Mouse (Mus musculus): ENCODE results near the gene Necap1.
A peak's percentile ranks its signal among the peaks of the same experiment; 100 is the strongest.

Necap1 gene

DNA sequence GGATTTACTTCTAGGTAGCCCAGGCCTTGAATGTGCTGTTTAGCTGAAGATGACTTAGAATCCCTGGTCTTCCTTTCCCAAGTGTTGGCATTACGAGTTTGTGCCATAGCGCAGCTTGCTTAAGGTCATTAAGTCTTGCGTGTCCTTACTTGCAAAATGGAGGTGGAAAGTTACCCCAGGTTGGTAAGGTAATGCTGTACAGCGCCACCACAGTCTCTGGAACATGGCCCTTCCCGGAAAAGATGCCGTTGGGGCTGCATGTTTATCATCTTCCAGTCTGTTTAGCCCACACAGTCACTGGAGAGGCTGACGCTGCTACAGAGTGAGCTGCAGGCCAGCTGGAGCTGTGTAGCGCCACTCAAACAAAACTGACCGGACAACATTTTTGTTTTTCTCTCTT is 9.3 kb downstream of the Necap1 start:
- no peak for DNase-seq (ENCODE audit: extremely low read depth, low read depth)

DNA sequence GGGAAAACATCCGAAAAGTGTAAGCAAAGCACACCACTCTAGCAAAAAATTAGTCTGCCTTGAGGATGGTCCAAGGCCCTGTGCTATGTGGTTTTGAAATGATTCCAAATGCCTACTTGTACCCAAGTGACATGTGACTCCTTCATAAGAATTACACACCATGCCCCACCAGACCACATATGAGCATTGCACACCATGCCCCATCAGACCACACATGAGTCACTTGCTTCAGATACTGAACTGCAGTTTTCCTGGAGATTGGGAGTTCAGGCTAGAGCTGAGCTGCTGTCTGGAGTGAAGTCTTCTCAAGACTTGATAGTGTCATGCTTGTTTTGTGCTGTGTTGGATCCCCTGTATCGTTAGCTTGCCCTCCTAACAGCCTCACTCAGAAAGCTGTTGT is 15.3 kb downstream of the Necap1 start:
- DNase-seq (ENCODE audit: extremely low read depth, low read depth) = no peak

DNA sequence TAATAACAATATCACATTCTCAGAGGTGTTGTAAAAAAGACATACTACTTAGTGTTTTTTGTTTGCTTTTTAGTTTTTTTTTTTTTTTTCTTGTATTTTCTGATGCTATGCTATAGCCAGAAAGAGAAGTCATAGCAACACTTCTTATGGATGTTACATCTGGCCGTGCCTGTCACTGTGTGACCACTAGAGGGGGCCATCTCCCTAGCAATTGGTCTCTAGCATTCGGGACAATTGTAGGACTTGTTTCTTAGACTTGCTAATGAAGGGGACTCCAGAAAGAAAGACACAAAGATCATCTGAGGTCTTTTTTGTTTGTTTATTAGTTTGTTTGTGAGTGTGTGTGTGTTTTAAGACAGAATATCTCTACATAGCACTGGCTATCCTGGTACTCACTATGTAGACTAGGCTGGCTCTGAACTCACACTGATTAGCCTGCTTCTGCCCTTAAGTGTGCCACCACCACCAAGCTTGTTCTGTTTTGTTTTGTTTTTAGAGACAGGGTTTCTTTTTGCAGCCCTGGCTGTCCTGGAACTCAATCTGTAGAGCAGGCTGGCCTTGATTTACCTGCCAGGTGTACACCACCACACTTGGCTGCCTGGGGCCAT is 18.3 kb downstream of the Necap1 start:
- peak; percentile 66 for DNase-seq (ENCODE audit: extremely low read depth, low read depth)

DNA sequence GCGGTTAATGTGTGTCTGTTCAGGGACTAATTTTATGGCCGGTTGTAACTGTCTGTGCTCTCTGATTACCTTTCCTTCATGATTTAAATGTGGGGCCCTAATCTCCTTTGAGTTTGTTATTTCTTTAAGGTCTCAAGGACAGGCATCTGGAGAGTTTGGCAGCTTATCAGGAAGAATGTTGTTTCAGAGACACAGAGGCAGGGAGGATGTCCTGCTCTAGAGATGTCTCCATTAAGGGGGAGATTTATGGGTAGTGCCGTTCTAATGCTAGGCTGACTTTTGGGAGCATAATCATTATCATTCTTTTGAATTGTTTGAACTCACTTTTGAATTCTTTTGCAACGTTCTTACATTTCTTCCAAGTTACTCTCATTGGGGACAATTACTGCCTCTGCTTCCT is 45.6 kb downstream of the Necap1 start:
- no peak for DNase-seq (ENCODE audit: extremely low read depth, low read depth)

DNA sequence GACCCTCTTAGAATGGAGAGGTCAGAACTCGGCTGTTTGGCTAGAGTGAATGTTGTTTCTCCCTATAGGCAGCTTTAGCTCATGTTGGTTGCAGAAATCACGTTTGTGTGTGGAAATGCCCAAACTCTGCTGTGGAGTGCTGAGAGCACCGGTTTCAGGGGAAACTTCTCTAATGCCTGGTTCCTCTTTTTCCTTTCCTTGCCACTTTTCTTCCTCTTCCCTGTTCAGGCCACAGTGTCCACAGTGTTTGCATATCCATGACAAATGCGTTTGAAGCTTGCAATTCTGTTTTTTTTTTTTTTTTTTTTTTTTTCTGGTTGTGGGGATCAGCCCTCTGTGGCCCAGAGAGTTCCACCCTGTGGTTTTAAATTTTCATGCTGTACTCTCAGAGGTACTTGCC is 47.2 kb downstream of the Necap1 start, which contains the start of gene Clec4a1:
TSS of gene Clec4a1 (plus strand) at position 398 of the 400 bp plus-strand sequence.
- no peak for DNase-seq (ENCODE audit: extremely low read depth, low read depth)

DNA sequence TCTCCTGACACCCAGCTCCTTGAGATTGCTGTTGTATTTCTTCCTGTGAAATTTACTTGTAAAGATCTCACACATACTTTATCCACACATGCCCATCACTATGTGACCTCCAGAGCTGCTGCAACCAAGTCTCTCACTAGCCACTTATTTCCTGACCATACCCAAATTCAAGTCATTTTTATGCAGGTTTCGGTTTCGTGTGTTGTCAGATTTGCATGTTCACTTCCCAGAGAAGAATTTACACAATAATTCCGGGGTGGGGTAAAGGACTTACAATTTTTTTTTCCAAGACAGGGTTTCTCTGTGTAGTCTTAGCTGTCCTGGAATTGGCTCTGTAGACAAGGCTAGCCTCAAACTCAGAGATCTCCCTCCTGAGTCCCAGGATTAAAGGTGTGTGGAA is 60.6 kb downstream of the Necap1 start:
- no peak for DNase-seq (ENCODE audit: extremely low read depth, low read depth)

All from MEL-GATA-1-ER (cell line).